Mouse (Mus musculus): ENCODE data around the gene Ece2. TPM values are rescaled to one million over a fixed set of nuclear protein-coding genes. Genes with fewer than 3 reads are reported as not detected.

The Ece2 gene
- polyA plus RNA-seq, 1 experiment from 2014 or later = 3.6 TPM

DNA sequence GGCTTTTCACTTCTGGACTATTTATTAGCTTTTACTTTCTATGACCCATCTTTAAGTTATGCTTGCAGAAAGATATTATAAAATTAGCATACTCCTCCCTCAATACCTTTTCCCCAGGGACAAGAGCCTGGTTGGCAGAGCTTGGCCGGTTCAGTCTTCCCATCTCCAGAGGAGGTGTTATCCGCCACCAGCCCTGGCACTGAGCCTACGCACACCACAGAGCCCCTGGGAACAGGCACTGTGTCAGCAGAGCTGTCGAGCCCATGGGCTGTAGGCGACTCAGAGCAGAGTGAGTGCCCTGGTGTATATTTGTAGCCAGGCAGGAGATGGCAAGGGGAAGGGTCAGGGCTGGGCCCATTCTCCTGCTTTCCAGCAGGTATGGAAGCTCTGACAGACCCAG lies 29.1 kb upstream of the Ece2 start:
- H3K9ac ChIP-seq (replicated peaks; ENCODE audit: low read length) = no peak overlapping the region
- no peaks in the 10 kb centered on the region for H3K9me3 ChIP-seq (ENCODE audit: low read length)
- WGBS = 74% methylated on average over 5 of the region's 5 CpGs
- H3K36me3 ChIP-seq (ENCODE audit: insufficient read depth, low read length) = peaks cover 9% of the 10 kb centered on the region
- no peaks in the 10 kb centered on the region for H3K4me1 ChIP-seq (ENCODE audit: insufficient read depth, low read length)
- no peak for ATAC-seq (ENCODE audit: low FRiP score, low TSS enrichment)
- H3K4me2 ChIP-seq (replicated peaks; ENCODE audit: low read depth, low read length) = no peak overlapping the region
- no peak overlapping the region for H3K27ac ChIP-seq (ENCODE audit: low read length)
- no peak overlapping the region for H3K4me3 ChIP-seq (ENCODE audit: low read length)
- no peaks in the 10 kb centered on the region for H3K27me3 ChIP-seq (ENCODE audit: insufficient read depth, low read length)

DNA sequence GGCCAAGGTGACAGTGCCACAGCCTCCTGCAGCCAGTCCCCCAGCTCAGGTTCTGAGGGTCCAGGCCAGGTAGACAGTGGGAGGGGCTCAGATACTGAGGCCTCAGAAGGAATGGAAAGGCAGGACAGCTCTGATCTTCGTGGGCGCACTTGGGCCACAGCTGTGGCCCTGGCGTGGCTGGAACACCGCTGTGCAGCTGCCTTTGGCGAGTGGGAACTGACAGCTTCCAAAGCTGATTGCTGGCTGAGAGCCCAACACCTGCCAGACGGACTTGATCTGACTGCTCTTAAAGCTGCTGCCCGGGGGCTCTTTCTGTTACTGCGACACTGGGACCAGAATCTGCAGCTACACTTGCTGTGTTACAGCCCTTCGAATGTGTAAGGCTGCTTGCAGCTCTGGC lies 24.9 kb upstream of the Ece2 start:
- Histone ChIP-seq H3K4me3 (ENCODE audit: low read length) (no peak overlapping the region), H3K9me3 (ENCODE audit: low read length) (no peaks in the 10 kb centered on the region), H3K27ac (ENCODE audit: low read length) (no peak overlapping the region), H3K27me3 (ENCODE audit: insufficient read depth, low read length) (no peaks in the 10 kb centered on the region), H3K9ac (replicated peaks; ENCODE audit: low read length) (no peak overlapping the region), H3K4me2 (replicated peaks; ENCODE audit: low read depth, low read length) (no peak overlapping the region), H3K4me1 (ENCODE audit: insufficient read depth, low read length) (peaks cover 3% of the 10 kb centered on the region), H3K36me3 (ENCODE audit: insufficient read depth, low read length) (peaks cover 22% of the 10 kb centered on the region)
- no peak for ATAC-seq (ENCODE audit: low FRiP score, low TSS enrichment)
- WGBS = 81% methylated on average over 9 of the region's 9 CpGs

DNA sequence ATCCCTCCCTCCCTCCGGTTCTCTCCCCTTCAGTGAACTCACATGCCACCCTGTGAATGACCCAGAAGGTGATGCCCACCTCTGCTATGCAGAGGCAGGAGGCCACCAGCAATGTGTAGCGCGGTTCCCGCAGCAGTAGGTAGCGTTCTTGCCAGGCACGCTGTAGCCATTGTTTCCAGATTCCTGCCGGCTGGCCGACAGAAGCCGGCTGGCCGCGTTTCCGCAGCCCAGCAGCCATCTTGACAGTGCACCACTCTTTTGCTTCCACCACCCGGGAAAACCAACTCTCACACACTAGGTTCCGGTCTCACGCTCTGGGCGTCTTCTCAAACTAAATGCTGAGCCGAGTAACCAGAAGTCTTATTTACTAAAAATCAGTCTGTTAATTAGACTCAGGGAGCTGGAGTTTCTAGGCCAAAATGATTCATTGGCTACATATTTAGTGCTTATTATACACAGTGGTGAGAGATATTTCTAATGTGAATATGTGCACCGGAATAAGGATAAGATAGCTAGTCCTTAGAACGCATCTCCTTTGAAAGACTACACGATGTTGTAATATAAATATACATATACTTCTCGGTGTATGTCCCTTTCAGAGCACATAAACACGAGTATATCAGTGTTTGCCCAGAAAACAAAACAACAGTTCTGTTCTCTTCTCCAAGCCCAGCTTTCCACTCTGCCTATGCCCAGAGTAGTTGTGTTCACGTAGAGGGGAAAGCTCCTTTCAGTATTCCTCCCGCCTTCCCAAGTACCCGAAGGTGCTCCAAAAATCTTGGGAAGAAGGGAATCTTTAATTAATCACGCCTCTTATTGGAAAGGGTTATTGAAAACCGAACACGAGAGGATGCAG lies 18.9 kb upstream of the Ece2 start:
- Histone ChIP-seq H3K27ac (ENCODE audit: low read length) (peak overlapping the region; percentile 86), H3K4me3 (ENCODE audit: low read length) (peak overlapping the region; percentile 90)
- ATAC-seq (ENCODE audit: low FRiP score, low TSS enrichment) = peak; percentile 60

DNA sequence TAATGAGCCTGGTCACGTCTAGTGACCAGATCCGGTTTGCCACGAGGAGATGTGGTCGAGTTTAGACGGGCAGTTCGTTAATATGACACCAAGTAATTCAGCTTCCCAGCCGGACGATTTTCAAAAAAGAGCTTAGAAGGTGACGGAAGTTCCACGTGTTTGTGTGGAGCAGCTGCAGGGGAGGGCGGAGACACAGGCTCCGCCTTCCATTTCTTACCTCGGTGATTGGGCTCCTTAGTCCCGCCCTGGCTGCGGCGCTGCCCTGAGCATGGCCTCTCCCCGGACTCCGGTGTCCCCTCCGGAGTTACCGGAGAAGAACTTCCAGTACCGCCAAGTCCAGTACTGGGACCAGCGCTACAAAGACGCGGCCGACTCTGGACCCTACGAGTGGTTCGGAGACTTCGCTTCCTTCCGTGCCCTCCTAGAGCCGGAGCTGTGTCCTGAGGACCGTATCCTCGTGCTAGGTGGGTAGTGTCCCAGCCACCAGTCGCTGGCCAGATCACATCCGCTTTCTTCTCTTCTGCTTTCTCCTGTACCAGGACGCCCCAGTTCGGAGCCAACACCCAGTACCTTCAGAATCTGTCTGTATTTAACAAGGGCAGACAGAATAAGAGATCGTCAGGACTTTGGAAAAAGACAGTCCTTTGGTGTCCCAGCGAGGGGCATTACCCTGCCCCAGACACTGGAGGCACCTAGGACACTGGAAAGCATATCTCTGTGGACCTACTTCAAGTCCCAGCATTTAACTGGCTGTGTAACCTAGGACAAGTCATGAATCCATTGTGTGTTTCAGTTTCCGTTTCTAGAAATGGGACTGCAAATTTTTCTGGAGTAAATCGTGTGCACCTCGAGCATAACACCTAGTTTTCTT lies 18.0 kb upstream of the Ece2 start, which contains the start of the genes Eef1akmt4, Gm49333 and Alg3:
TSS of gene Eef1akmt4 (plus strand) at position 237 of the 871 bp plus-strand sequence.
TSS of gene Gm49333 (plus strand) at position 254 of the 871 bp plus-strand sequence.
TSS of gene Alg3 (minus strand) at position 379 of the 871 bp plus-strand sequence.
- WGBS = under 1% methylated on average over 41 of the region's 41 CpGs
- H3K27ac ChIP-seq (ENCODE audit: low read length) = peak within 1 kb of the TSS; percentile 86
- peaks cover 10% of the 10 kb centered on the region for H3K4me1 ChIP-seq (ENCODE audit: insufficient read depth, low read length)
- H3K36me3 ChIP-seq (ENCODE audit: insufficient read depth, low read length) = 0 out of 2 replicates have a peak, but pooled peaks cover 3% of the 10 kb centered on the region
- peak within 1 kb of the TSS; percentile 90 for H3K4me3 ChIP-seq (ENCODE audit: low read length)
- peak within 1 kb of the TSS; percentile 91 for H3K9ac ChIP-seq (replicated peaks; ENCODE audit: low read length)
- peak; percentile 98 for ATAC-seq (ENCODE audit: low FRiP score, low TSS enrichment)
- H3K9me3 ChIP-seq (ENCODE audit: low read length) = no peaks in the 10 kb centered on the region
- H3K27me3 ChIP-seq (ENCODE audit: insufficient read depth, low read length) = no peaks in the 10 kb centered on the region
- peak within 1 kb of the TSS; percentile 90 for H3K4me2 ChIP-seq (replicated peaks; ENCODE audit: low read depth, low read length)

More for the DNA sequence above, 18.9 kb upstream of the Ece2 start:
- H3K36me3 ChIP-seq (ENCODE audit: insufficient read depth, low read length) = peaks cover 10% of the 10 kb centered on the region
- peak overlapping the region; percentile 91 for H3K9ac ChIP-seq (replicated peaks; ENCODE audit: low read length)
- WGBS = 0% methylated on average over 28 of the region's 28 CpGs
- no peaks in the 10 kb centered on the region for H3K27me3 ChIP-seq (ENCODE audit: insufficient read depth, low read length)
- H3K9me3 ChIP-seq (ENCODE audit: low read length) = no peaks in the 10 kb centered on the region
- peaks cover 10% of the 10 kb centered on the region for H3K4me1 ChIP-seq (ENCODE audit: insufficient read depth, low read length)
- H3K4me2 ChIP-seq (replicated peaks; ENCODE audit: low read depth, low read length) = peak overlapping the region; percentile 90

DNA sequence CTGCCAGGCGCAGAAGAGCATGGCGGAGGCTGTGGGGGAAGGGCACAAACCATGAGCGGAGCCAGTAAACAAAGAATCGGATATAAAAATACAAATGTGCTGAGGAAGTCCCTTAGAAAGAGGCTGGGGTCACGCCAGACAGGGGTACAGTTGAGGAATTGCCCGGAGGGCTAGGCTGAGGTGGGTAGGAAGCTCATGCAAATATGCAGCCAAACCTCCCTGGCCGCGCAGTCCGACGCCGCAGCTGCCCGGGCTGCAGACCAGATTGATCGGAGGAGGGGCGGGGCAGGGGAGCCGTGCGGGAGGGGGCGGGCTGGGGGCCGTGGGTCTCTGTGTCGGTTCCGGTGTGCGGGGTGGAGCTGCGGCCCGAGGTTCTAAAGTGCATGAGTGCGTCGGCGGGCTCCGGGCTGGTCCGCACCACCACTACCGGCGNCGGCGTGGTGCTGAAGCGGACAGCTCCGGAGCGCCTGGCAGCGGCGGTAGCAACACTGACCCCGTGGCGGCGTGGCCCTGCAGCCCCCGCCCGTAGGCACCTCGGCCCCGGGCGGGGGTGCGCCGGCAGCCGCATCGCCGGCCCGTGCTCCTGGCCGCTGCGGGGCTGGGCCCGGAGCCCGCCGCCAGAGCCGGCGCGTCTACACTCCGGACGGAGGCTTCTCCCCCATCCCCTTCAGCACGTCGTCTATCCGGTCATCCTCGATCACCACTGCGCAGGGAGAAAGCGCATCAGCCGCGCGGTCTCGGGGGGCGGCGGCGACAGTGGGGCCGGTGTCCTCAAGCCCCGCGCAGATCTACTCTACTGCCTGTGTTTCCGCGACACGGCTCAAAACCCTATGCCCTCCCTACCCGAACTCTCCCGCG lies 9.9 kb upstream of the Ece2 start:
- 0 out of 2 replicates have a peak, but pooled peaks cover 5% of the 10 kb centered on the region for H3K36me3 ChIP-seq (ENCODE audit: insufficient read depth, low read length)
- H3K4me2 ChIP-seq (replicated peaks; ENCODE audit: low read depth, low read length) = peak overlapping the region; percentile 100
- ATAC-seq (ENCODE audit: low FRiP score, low TSS enrichment) = peak; percentile 28; the same call in 1 of the 2 replicates
- H3K27me3 ChIP-seq (ENCODE audit: insufficient read depth, low read length) = peaks cover 23% of the 10 kb centered on the region
- H3K4me1 ChIP-seq (ENCODE audit: insufficient read depth, low read length) = peaks cover 26% of the 10 kb centered on the region
- 2% methylated on average over 82 of the region's 83 CpGs for WGBS
- no peak overlapping the region for H3K9ac ChIP-seq (replicated peaks; ENCODE audit: low read length)
- no peaks in the 10 kb centered on the region for H3K9me3 ChIP-seq (ENCODE audit: low read length)
- H3K27ac ChIP-seq (ENCODE audit: low read length) = no peak overlapping the region
- H3K4me3 ChIP-seq (ENCODE audit: low read length) = peak overlapping the region; percentile 76

DNA sequence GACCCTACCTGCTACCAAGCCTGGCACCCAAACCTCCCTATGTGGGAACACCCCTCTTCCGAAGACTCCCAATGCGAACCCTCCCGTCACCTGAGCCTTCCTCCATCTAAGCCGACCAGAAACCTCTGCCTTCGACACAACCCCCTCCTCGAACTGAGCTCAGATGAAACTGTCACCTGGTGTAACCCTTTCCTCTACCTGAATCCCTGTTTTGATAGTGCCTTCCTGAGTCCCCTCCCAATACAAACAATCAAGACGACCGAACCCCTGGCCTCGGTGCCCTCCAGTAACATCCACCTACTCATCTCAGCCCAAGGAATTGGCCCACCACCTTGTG lies 9.3 kb upstream of the Ece2 start:
- Histone ChIP-seq H3K27ac (ENCODE audit: low read length) (no peak overlapping the region), H3K9ac (replicated peaks; ENCODE audit: low read length) (no peak overlapping the region), H3K9me3 (ENCODE audit: low read length) (no peaks in the 10 kb centered on the region), H3K4me1 (ENCODE audit: insufficient read depth, low read length) (peaks cover 26% of the 10 kb centered on the region), H3K4me3 (ENCODE audit: low read length) (peak overlapping the region; percentile 76), H3K36me3 (ENCODE audit: insufficient read depth, low read length) (0 out of 2 replicates have a peak, but pooled peaks cover 5% of the 10 kb centered on the region), H3K27me3 (ENCODE audit: insufficient read depth, low read length) (peaks cover 23% of the 10 kb centered on the region), H3K4me2 (replicated peaks; ENCODE audit: low read depth, low read length) (peak overlapping the region; percentile 100)
- under 1% methylated on average over 9 of the region's 9 CpGs for WGBS
- ATAC-seq (ENCODE audit: low FRiP score, low TSS enrichment) = 0 out of 2 replicates have a peak, but pooled peaks have one; percentile 5

DNA sequence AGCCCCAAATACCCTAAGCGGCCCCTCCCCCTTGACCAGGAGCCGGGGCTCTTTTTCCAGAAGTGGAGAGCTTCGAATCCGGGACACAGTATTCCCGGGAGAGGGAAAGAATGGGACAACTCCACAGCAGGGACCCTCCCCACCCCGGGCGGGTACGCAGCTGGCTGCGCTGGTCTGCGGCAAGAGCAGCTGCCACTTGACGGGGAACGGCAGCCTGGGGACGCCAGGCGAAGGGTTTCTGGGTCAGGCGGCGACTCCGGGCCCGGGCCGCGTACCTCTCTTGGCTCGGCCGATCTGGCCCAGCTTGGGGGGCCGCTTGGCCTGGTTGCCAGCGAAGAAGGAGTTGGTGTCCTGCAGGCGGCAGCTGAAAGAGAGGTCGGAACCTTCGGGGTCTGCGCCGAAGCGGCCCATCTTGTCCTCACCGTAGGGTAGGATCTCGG lies 8.9 kb upstream of the Ece2 start:
- Histone ChIP-seq H3K4me1 (ENCODE audit: insufficient read depth, low read length) (peaks cover 26% of the 10 kb centered on the region), H3K4me2 (replicated peaks; ENCODE audit: low read depth, low read length) (peak overlapping the region; percentile 100), H3K9me3 (ENCODE audit: low read length) (no peaks in the 10 kb centered on the region), H3K4me3 (ENCODE audit: low read length) (peak overlapping the region; percentile 76), H3K9ac (replicated peaks; ENCODE audit: low read length) (peak overlapping the region; percentile 74), H3K27ac (ENCODE audit: low read length) (no peak overlapping the region), H3K27me3 (ENCODE audit: insufficient read depth, low read length) (peaks cover 23% of the 10 kb centered on the region), H3K36me3 (ENCODE audit: insufficient read depth, low read length) (0 out of 2 replicates have a peak, but pooled peaks cover 5% of the 10 kb centered on the region)
- ATAC-seq (ENCODE audit: low FRiP score, low TSS enrichment) = peak; percentile 2; the same call in 1 of the 2 replicates
- under 1% methylated on average over 32 of the region's 32 CpGs for WGBS

DNA sequence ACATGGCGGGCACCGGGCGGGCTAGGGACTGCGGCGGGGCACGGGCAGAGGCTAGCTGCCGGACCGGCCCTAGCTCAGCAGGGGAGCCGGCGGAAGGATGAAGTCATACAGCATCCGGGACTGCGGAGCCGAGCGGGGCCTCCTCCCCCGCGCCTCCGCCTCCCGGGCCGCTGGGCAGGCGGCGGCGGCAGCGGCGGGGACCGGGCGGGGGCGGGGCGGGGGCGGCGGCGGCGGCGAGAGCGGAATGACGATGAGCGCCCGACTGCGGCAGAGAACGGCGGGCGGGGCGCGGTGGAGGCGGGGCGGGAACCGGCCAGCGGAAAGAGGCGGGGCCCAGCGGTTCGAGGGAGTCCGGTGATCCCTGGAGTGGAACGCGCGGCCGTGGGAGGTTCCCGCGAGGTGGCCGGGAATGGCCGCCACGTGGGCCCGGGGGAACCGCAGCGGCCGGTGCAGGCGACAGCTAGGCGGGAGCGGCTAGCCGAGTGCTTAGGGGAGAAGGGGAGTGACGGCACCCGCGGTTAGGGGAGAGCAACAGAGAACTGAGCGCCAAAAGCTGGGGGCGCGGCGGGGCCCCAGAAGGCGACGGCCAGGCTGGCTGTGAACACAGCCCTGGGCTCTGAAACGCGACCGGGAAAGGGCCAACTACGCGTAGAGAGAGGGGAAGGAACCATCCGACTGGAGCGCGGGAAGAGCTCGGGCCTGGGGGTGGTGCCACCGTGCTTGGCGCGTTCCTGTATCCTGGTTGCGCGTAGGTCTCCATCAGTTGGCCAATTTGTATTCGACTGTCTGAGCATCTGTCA lies 8.2 kb upstream of the Ece2 start, which contains the start of gene Camk2n2:
TSS of gene Camk2n2 (minus strand) at position 97 of the 800 bp plus-strand sequence.
- ATAC-seq (ENCODE audit: low FRiP score, low TSS enrichment) = peak; percentile 80
- under 1% methylated on average over 75 of the region's 92 CpGs for WGBS
- peak within 1 kb of the TSS; percentile 100 for H3K4me2 ChIP-seq (replicated peaks; ENCODE audit: low read depth, low read length)
- peak within 1 kb of the TSS; percentile 48; the same call in 1 of the 2 replicates for H3K27ac ChIP-seq (ENCODE audit: low read length)
- peak within 1 kb of the TSS; percentile 76 for H3K4me3 ChIP-seq (ENCODE audit: low read length)
- peak within 1 kb of the TSS; percentile 74 for H3K9ac ChIP-seq (replicated peaks; ENCODE audit: low read length)
- H3K36me3 ChIP-seq (ENCODE audit: insufficient read depth, low read length) = 0 out of 2 replicates have a peak, but pooled peaks cover 5% of the 10 kb centered on the region
- H3K9me3 ChIP-seq (ENCODE audit: low read length) = no peaks in the 10 kb centered on the region
- peaks cover 26% of the 10 kb centered on the region for H3K4me1 ChIP-seq (ENCODE audit: insufficient read depth, low read length)
- peaks cover 23% of the 10 kb centered on the region for H3K27me3 ChIP-seq (ENCODE audit: insufficient read depth, low read length)

Measured in kidney, embryonic 16.5 days (tissue).